Mouse (Mus musculus) liver, embryonic 14.5 days (tissue): ENCODE measurements around the gene Galr2. TPM values are rescaled to one million over a fixed set of nuclear protein-coding genes. Genes with fewer than 3 reads are reported as not detected.

Source experiments
- ATAC-seq: fragments of 200-750 bp; cut with Nextera tagmentation; 2 replicates; pipeline ENCODE4 v1.8.0; 2017; ENCODE audit warnings: moderate number of reproducible peaks, mild to moderate bottlenecking, moderate library complexity; ENCODE audit not compliant: insufficient read depth
- DNase-seq, 3 experiments: peaks; one replicate each; pipeline ENCODE4 v3.0.0-alpha.2; 2012 to 2013; ENCODE audit warnings: low read depth in 3 of 3, low spot score in 3 of 3
- H3K27ac ChIP-seq: fragments of 300-500 bp; sonication (generic); 2 replicates; pipeline ENCODE4 v1.5.1; 2014; ENCODE audit warnings: moderate library complexity, mild to moderate bottlenecking, control low read depth, inconsistent platforms
- H3K27me3 ChIP-seq: fragments of 300-500 bp; sonication (generic); 2 replicates; pipeline ENCODE4 v1.6.1; 2014; ENCODE audit warnings: mild to moderate bottlenecking, low read length, moderate library complexity; ENCODE audit not compliant: control insufficient read depth, insufficient read depth
- H3K36me3 ChIP-seq: fragments of 300-500 bp; sonication (generic); replicated peaks from 2 replicates; pipeline ENCODE4 v1.6.1; 2014; ENCODE audit warnings: low read depth; ENCODE audit not compliant: control insufficient read depth, insufficient read depth
- H3K4me1 ChIP-seq, 2 experiments: fragments of 200-500 bp in 1 of 2; fragments of 300-500 bp in 1 of 2; sonication (generic) in 1 of 2; replicated peaks; 2 replicates each; pipeline ENCODE4 v1.6.1; 2012 to 2014; ENCODE audit warnings: antibody characterized with exemption in 1 of 2, inconsistent platforms in 1 of 2, low read length in 1 of 2; ENCODE audit not compliant: control insufficient read depth in 2 of 2, insufficient read depth in 2 of 2
- H3K4me2 ChIP-seq: fragments of 300-500 bp; sonication (generic); 2 replicates; pipeline ENCODE4 v1.6.1; 2014; ENCODE audit warnings: low read depth, mild to moderate bottlenecking, control low read depth, moderate library complexity
- H3K4me3 ChIP-seq, 2 experiments: fragments of 200-500 bp in 1 of 2; fragments of 300-500 bp in 1 of 2; sonication (generic) in 1 of 2; 2 replicates each; pipeline ENCODE4 v1.5.1; 2012 to 2014; ENCODE audit warnings: low read depth in 2 of 2, low read length in 2 of 2, mild to moderate bottlenecking in 2 of 2, control low read depth in 1 of 2, inconsistent platforms in 1 of 2, moderate library complexity in 1 of 2; ENCODE audit not compliant: insufficient read depth in 1 of 2
- H3K9ac ChIP-seq: fragments of 300-500 bp; sonication (generic); replicated peaks from 2 replicates; pipeline ENCODE4 v1.6.1; 2014; ENCODE audit warnings: mild to moderate bottlenecking, control low read depth, moderate library complexity
- H3K9me3 ChIP-seq: fragments of 300-500 bp; sonication (generic); 2 replicates; pipeline ENCODE4 v1.6.1; 2016; ENCODE audit warnings: low read length, mixed read lengths; ENCODE audit not compliant: control insufficient read depth
- CTCF ChIP-seq: IDR thresholded peaks from 2 replicates; pipeline ENCODE4 v1.5.1; 2016; ENCODE audit warnings: antibody characterized with exemption, low read depth, control low read depth
- EP300 ChIP-seq: IDR thresholded peaks from 2 replicates; pipeline ENCODE4 v1.6.1; 2016; ENCODE audit warnings: antibody characterized with exemption, low read depth
- WGBS: fragments of 180-500 bp; shearing (Covaris S2); extraction: QIAGEN DNeasy Blood & Tissue Kit; methylation state at CpG from one replicate; pipeline ENCODE4 v1.1.7; 2014; ENCODE audit not compliant: insufficient replicate concordance; 5-methylcytosine and 5-hydroxymethylcytosine counted together
- polyA plus RNA-seq, 2 experiments: library from polyadenylated mRNA; depleted of rRNA in 1 of 2; stranded (reverse) in 1 of 2; unstranded in 1 of 2; fragments of >200 nt; fragmentation: Nextera tagmentation in 1 of 2; extraction: Ambion mirVana in 1 of 2; gene quantifications; 2 replicates each; pipeline versions ENCODE4 v1.2.1 to v1.2.3; 2012 to 2014

Galr2 gene
- polyA plus RNA-seq, 2 experiments: 0.02 TPM; not detected in 1

- TF ChIP-seq EP300 (no peak), CTCF (no peak)
- Histone ChIP-seq H3K4me2 (peak overlapping the region; percentile 85), H3K9me3 (no peaks in the 10 kb centered on the region; the same call in 1 of the 2 replicates), H3K9ac (peak overlapping the region; percentile 76), H3K27me3 (no peaks in the 10 kb centered on the region), H3K4me3 (peak overlapping the region; percentile 77 to 83), H3K4me1 (peaks cover 19 to 26% of the 10 kb centered on the region in 2 experiments), H3K27ac (peak overlapping the region; percentile 83), H3K36me3 (peaks cover 2% of the 10 kb centered on the region; the same call in 1 of the 2 replicates)
- WGBS: 1% methylated on average over 53 of the region's 53 CpGs
- ATAC-seq (peak; percentile 76), DNase-seq (peak; percentile 87 to 90 (median 87))
Measured at GRCm38 (mm10) chr11:116306126-116306982, 25.6 kb downstream of the Galr2 start.

- 51% methylated on average over 10 of the region's 10 CpGs for WGBS
- H3K4me1 ChIP-seq: peaks cover 19 to 26% of the 10 kb centered on the region in 2 experiments
- H3K27me3 ChIP-seq: no peaks in the 10 kb centered on the region
- H3K4me3 ChIP-seq: peak within 1 kb of the TSS; percentile 77 to 83
- H3K9ac ChIP-seq: peak within 1 kb of the TSS; percentile 76
- peak within 1 kb of the TSS; percentile 83 for H3K27ac ChIP-seq
- H3K9me3 ChIP-seq: no peaks in the 10 kb centered on the region; the same call in 1 of the 2 replicates
- TF ChIP-seq CTCF: no peak
- TF ChIP-seq EP300: no peak
- H3K4me2 ChIP-seq: peak within 1 kb of the TSS; percentile 85
- DNase-seq: peak in 1 of 3 experiments; percentile 66
- H3K36me3 ChIP-seq: peaks cover 2% of the 10 kb centered on the region; the same call in 1 of the 2 replicates
- peak; percentile 25; the same call in 1 of the 2 replicates for ATAC-seq
Measured at GRCm38 (mm10) chr11:116307019-116307725, 26.4 kb downstream of the Galr2 start, which contains the start of gene Exoc7. Gene Exoc7, minus strand, starts transcription at chr11:116307233.

- 51% methylated on average over 12 of the region's 12 CpGs for WGBS
- H3K4me3 ChIP-seq: no peak overlapping the region
- peaks cover 2% of the 10 kb centered on the region; the same call in 1 of the 2 replicates for H3K36me3 ChIP-seq
- peak overlapping the region; percentile 83 for H3K27ac ChIP-seq
- ATAC-seq: peak; percentile 80
- peak; percentile 49 to 80 (median 54) for DNase-seq
- peak overlapping the region; percentile 85 for H3K4me2 ChIP-seq
- H3K9ac ChIP-seq: no peak overlapping the region
- TF ChIP-seq EP300 (peak; percentile 49), CTCF (no peak)
- no peaks in the 10 kb centered on the region for H3K27me3 ChIP-seq
- H3K4me1 ChIP-seq: peaks cover 19 to 26% of the 10 kb centered on the region in 2 experiments
- no peaks in the 10 kb centered on the region; the same call in 1 of the 2 replicates for H3K9me3 ChIP-seq
Measured at GRCm38 (mm10) chr11:116307762-116308531, 27.2 kb downstream of the Galr2 start.

GRCm38 (mm10) chr11:116309601-116310000 lies 28.9 kb downstream of the Galr2 start:
- Histone ChIP-seq H3K4me3 (no peak overlapping the region), H3K9ac (no peak overlapping the region), H3K4me1 (peaks cover 19 to 26% of the 10 kb centered on the region in 2 experiments), H3K27me3 (no peaks in the 10 kb centered on the region), H3K4me2 (no peak overlapping the region), H3K36me3 (no peaks in the 10 kb centered on the region), H3K27ac (peak overlapping the region; percentile 53), H3K9me3 (no peaks in the 10 kb centered on the region; the same call in 1 of the 2 replicates)
- TF ChIP-seq CTCF (no peak), EP300 (peak; percentile 59)
- ATAC-seq: peak; percentile 31
- peak in 1 of 3 experiments; percentile 41 for DNase-seq
- 10% methylated on average over 3 of the region's 3 CpGs for WGBS
